Mouse (Mus musculus) cerebellum, postnatal 36 days (tissue): ENCODE results near the gene Gm49340.
"Not testable (repeated sequence)": the region's sequence is repeated elsewhere in the genome, so short reads cannot be mapped to it uniquely, and the experiment has no call there.

Experiments
- DNase-seq, 2 experiments: peaks; one replicate each; pipeline ENCODE4 v3.0.0; 2021 to 2022; ENCODE audit warnings: mixed read lengths in 2 of 2

Gene Gm49340

DNA sequence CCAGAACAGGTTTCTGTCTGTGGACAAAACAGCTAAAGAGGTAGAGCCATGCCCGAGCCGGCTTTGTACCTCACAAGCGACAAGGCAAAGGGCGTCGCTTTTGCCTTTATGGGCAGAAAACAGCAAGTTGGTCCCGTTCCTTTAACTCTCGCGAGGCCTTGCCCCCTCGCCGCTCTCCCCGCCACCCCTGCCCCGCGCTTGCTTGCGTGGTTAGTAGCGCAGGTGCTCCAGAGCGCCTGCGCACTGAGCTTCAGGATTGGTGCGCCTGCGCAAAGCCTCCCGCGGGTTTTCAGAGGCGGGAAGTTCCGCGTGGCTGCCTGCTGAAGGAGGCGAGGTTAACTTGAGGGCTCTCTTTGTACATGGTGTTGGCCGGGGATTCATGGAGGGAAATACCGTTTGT lies at the start of gene Gm49340, which contains the start of the genes Aspa and Spata22:
Gene Gm49340 (plus strand): TSS at position 300 of the 400 bp plus-strand sequence.
Gene Aspa (minus strand): TSS at position 155 of the 400 bp plus-strand sequence.
Gene Spata22 (plus strand): TSS at position 300 of the 400 bp plus-strand sequence.
- DNase-seq, result no peak

DNA sequence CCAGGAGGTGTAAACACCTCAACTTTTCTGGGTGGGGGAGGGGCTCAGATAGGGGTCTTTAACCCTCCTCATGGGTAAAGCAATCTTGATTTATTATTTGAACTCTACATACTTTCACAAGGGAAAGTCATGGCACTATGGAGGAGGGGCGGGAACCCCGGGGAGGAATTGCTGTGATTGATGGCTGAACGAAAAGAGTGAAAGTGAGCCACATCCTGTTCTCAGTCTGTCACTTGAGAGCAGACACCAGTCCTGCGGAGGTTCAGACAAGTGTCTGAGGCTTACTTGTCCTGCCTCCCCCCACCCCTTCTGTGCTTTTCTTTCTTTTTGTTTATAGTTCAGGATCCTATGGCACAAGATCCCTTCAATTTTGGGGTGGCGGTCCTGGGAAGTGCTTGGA lies 48.8 kb upstream of the Gm49340 start:
- DNase-seq, result no peak

DNA sequence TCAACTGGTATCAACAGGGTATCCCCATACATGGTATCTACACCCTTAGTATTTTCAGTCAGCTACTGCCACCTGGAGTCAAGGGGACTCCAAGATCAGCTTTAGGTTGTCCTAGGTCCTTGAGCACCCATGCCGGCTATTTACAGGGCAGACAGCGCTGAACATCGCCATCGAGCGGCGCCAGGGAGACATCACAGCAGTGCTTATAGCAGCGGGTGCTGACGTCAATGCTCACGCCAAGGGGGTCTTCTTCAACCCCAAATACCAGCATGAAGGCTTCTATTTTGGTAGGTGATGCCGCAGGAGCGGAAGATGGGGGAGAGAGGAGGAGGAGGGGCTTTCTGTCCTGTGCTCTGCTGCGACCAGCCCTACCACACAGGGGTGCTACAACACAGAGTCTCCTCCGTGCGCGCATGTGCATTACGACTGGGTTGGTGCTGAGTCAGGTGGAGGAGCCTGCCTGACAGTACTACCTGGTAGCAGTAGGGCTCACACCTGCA lies 48.0 kb upstream of the Gm49340 start:
- DNase-seq, result peak; percentile 57 to 63

DNA sequence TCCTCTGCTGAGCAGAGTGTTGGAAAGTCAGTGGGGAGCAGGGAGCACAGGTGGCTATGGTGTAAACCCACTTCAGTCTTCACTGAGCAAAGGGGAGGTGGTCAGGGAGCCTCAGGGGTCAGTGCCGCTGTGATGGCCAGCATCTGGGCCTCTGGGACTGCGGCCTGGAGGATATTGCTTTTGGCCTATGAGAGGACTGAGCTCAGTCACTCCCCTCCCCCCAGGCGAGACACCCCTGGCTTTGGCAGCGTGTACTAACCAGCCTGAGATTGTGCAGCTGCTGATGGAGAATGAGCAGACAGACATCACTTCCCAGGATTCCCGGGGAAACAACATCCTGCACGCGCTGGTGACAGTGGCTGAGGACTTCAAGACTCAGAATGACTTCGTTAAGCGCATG lies 46.2 kb upstream of the Gm49340 start:
- DNase-seq, result no peak

DNA sequence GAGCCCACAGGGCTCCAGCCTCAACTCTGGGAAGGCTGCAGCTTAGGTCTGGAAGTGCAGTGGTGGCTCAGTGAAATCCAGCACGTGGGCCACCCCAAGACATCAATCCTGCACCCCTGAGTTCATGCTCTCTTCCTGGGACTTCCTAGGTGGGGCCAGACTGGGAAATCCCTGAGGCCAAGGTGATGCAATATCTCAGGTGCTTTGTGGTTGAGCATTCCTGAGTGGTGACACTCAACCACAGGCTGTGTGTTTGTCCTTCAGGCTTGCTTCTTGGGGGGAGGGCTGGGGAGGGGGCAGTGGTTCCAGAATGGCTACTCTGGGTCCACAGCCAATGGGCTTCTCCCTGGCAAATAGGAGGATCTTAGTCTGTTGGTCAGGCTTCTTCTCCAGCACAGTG lies 45.6 kb upstream of the Gm49340 start:
- no peak for DNase-seq

DNA sequence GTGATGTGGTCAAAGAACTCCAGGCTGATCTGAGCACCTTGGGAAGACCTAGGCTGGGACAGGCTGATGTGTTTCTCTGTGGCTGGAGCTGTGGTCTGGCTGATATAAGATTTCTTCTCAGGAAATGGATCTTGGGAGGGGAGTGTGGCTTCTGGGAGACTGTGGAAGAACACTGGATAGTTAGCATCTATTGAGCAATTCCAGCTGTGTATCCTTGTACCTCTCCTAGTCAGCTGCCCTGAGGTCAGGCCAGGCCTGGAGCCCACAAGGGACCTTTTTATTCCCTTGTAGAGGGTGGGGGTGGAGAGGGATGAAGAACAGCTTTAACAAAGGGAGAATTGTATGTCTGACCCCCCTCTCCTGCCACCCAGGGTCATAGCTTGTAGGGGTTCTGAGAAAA lies 45.2 kb upstream of the Gm49340 start:
- DNase-seq, result no peak

DNA sequence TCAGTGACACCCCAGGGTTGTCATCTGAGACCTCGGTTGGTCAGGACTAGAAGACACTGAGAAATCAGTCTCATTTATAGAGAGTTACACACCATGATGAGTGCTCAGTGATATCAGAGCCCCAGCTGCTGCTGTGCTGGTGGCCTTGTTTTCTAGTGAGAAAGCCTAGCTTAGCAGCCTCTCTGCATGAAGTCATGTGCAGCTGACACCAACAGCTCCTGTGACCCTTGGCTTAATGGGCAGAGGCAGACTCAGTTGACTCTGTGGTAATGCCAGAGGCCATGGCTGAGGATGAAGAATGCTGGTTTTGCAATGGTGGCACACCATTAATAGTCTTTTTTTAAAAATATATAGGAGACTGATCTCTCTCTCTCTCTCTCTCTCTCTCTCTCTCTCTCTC lies 39.9 kb upstream of the Gm49340 start:
- no peak for DNase-seq

DNA sequence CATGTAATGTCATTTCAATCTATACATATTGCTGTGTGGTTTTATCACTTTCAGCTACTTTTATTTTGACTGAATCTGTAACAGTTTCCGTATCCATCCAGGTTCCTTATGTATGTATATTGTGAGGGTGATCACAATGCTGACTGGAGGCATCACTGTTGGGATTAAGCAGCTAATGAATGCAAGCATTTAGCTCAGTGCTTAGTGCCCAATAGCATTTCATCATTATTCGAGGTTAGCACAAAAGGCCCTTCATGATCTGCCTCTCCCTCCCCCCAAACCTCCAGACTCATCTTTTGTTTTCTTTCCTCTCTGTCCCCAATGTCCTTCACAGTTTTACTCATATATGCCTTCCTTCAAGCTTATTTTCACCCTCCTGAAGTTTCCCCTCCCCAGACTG lies 26.4 kb upstream of the Gm49340 start:
- DNase-seq, result no peak

DNA sequence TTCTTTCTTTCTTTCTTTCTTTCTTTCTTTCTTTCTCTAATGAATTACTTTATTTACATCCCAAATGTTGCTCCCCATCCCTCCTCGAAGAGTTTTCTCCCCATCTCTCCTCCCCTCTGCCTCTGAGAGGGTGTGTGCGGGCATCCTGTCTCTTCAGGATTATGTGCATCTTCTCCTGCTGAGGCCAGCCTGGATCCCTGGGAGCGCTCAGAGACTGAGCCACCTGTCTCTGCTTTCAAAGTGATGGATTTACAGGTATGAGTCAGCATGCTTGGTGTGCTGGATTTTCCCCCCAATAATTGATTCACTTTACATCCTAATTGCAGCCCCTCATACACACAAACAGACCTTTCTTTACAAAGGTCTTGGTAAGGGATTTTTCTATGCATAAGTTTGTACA lies 13.6 kb upstream of the Gm49340 start:
- DNase-seq, result no peak

DNA sequence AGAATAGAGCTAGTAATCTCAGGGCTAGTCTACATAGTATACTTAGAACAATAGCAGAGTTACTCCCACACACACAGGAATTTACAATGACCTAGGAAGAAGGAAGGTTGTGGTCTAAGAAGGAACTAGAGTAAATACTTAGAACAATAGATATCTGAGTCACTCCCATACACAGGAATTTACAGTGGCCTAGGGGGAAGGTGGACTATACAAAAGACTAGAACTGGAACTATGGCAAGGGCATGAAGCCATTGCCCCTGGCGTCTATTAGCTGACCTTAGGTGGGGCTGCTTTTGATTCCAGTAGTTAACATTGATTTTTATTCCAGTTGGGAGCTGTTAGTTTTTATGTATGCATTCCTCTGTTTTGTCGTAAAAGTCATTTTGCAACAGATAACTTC lies 11.0 kb upstream of the Gm49340 start:
- DNase-seq, result not testable (repeated sequence)

DNA sequence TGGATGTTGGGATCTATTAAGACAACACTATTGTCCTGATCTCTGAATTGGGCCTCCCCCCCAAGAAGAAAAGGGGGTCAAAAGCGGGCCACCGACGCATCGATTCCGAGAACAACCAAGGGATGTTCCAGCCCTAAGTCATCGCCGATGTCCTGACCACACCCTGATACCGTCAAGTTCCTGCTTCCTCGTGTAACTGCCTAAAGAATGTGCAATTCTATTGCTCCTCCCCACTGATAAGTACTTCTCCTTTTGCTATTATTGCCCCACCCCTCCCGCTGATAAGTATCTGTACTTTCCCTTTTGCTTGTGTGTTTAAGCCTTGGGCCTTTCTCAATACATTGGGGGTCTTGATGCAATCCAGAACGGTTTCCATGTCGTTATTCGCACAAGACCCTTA lies 8.5 kb upstream of the Gm49340 start:
- DNase-seq, result not testable (repeated sequence)

DNA sequence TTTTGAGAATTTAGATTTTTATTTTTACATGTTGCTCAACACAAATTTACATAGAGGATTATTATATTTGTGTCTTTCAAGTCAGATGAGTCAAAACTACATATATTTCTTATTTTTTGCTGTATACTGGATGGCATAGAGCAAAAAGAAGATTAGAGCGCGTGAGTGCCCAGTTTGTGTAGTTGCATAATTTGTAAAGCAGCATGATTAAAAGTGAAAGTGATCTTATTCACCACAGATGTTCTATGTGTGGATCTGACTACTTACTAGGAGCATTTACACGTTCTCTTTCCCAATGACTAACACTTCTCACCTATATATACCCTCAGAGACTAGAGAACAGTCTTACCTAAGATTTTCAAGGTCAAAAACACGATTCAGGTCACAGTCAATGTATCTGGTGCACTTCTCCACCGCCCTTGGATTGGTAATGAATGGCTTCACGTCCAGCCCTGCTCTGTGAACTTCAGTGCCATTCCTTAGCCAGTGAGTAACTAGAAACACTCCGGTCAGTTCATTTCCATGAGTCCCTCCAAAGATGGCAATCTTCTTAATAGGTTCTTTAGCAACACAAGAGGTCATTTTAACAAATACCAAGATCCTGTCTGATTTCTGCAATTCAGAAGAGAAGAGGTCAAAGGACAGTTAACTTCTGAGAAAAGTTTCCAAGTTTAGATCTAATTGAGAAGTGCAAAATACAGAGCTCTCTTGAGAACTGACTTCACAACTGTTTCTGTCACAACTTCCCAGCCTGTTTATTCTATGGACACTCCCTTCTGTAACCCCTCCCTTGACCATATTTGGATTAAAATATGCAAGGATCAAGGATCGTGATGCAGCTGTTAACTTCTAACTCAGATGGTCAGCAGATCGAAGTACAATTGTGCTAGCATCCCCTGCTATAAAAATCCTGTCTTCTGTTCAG lies 5.4 kb upstream of the Gm49340 start:
- DNase-seq, result no peak

DNA sequence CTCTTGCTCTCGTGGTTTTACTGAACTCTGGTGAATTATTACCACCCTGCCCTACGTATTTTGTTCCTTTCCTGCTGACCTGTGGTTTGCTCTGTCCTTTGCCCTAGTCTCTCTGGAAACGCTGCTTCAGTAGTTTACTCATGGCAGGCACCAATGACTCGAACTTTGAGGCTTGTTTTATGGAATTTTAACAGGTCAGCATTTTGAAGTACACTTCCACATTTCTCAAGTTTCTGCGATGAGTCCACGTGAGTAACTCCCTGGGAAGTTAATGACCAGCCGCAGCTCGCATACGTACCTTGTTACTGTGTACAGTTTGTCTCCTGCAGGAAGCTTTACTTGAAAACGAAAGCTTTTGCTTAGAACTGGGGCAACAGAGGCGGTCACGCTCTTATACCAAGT lies 3.1 kb upstream of the Gm49340 start:
- no peak for DNase-seq

DNA sequence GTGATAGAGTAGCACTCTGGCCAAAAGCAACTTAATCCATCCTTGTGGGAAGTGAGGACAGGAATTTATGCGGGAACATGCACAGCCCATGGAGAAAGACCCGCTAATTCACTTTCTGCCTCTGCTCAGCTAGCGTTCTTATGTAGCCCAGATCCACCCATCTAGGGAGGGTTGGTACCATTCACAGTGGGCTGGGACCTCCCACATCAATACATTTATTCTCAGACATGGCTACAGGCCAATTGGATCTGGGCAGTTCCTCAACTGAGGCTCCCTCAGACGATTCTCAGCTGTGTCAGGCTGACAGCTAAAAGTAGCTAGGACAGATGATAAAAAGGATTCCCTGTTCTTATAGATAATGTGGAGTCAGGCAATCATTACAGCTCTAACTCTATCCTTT lies 2.2 kb upstream of the Gm49340 start:
- no peak for DNase-seq

DNA sequence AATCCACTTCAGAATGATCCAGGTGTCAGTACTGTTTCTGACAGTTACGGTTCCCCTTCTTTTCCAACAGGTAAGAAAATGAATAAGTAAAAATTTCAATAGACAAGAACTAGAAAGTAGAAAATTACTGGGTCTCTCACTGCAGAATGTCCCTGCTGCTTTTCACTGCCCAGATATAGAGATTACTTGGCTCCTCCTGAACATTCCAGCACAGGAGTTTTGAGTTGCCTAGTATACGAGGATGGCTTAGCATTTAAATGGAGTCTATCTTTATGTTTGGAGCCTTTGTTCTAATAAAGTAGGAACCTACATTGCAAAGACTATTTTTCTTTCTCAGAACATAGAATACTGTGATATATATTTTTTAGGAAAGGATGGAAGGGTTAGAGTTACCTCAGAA lies 3.8 kb downstream of the Gm49340 start:
- no peak for DNase-seq

DNA sequence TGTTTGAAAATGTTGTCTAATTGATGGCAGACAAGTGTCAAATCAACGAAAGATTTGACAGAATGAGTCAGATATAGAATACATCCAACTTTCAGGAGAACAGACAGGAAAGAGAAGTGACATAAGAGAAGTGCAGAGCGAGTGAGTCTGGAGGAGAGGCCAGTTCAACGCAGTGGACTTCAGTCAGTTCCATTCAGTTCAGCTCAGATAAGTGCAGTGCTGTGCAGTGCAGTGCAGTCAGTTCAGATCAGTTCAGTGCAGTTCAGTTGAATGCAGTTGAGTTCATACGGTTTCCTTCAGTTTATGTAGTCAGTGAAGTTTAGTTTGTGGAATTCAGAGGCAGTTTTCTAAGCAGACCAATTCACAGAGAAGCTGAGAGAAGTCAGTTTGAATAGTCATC lies 7.4 kb downstream of the Gm49340 start:
- no peak for DNase-seq

DNA sequence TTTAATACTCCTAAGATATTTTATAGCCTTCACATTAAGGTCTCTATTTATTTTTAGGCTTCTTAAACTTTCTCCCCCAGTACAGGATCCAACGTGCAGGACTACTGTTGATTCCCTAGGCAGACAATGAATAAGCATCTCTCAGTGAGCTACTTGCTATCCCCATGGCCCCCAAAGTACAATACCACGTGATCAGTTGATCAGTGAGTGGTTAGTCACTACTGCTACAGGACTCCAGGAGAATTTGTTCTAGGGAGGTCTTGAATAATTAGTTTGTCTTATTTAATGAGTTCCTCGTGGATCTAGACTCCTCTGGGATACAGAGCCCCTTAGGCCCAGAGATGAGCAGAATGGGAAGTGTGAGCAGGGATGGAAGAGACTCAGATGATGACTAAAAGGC lies 20.9 kb downstream of the Gm49340 start, which contains the start of gene Olfr20:
Gene Olfr20 (plus strand): TSS at position 301 of the 400 bp plus-strand sequence.
- no peak for DNase-seq

DNA sequence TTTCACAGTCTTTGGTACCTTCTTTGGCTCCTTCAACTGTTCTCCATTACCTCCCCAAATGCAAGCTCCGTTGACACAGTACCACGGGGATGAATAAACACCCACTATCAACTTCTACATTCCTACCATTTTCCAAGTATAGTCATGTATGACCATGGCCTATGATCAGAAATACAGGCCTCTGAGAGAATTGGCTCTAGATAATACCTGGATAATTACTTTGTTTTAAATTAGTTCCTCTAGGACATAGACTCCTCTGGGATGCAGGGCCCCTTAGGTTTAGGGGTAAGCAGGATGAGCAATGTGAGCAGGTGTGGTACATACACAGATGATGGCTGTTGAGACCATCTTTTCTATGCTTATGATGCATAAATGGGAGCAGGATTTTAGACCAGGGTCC lies 41.4 kb downstream of the Gm49340 start, which contains the start of gene Olfr376:
Gene Olfr376 (plus strand): TSS at position 301 of the 400 bp plus-strand sequence.
- DNase-seq, result no peak

DNA sequence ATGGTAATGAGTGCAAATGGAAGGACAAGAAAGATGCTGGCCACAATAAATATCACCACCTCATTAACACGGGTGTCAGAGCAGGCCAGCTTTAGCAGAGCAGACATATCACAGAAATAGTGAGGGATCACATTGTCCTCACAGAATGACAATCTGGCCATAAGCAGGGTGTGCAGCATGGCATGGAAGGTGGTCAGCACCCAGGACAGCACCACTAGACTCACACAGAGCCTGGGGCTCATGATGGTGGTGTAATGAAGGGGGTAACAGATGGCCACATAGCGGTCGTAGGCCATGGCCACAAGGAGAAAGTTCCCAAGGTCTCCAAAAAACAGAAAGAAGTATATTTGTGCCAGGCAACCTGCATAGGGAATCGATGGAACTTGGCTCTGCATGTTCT lies 65.8 kb downstream of the Gm49340 start:
- DNase-seq, result no peak

DNA sequence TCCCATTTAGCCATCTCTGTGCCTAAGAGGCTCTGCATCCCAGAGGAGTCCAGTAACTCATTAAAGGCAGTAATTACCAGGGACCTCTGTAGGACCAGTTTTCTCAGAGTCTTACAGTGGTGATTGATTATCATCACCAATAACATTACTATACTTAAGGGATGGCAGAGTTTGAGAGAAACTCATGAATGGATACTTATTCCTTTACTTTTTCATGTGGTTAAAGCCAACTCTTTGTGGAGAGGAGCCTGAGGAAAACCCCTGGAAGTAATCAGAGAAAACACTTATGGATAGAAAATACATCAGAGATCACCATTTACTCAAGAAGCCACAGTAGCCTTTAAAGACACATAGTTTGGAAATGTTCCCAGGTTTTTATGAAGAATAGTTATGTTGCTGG lies 70.0 kb downstream of the Gm49340 start, which contains the start of gene Olfr1:
Gene Olfr1 (minus strand): TSS at position 101 of the 400 bp plus-strand sequence.
- no peak for DNase-seq
